Mouse (Mus musculus): ENCODE data around the gene Hebp2. TPM values are rescaled to one million over a fixed set of nuclear protein-coding genes. Genes with fewer than 3 reads are reported as not detected.
"Not testable (repeated sequence)": the region's sequence is repeated elsewhere in the genome, so short reads cannot be mapped to it uniquely, and the experiment has no call there.

Gene Hebp2
- under 1 TPM; 0.27 to 0.44 (median 0.34) TPM for total RNA-seq (2022)

DNA sequence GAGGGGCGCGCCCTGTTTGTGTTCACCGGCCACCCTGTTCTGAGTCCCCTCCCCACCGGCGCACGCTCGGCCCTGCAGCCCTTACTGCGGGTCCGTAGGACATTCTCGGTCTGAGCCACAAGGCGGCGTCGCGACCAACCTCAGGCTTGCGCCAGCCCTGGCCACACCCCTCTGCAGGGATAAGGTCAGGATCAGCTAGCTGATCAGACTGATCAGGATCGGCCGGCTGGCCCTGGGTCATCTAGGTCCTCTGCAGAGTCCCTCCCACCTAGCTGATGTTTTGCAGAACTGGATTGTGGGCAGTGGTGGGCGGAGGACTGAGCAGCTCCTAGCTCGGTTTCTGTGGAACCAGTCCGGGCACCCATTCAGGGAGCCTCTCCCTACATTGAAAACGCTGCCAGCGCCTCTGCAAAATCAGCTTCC is at the start of gene Hebp2:
TSS of gene Hebp2 (minus strand) at position 264 of the 423 bp plus-strand sequence.
- DNase-seq (ENCODE audit: low spot score in 2 of 2): peak in 1 of 2 experiments; percentile 33

DNA sequence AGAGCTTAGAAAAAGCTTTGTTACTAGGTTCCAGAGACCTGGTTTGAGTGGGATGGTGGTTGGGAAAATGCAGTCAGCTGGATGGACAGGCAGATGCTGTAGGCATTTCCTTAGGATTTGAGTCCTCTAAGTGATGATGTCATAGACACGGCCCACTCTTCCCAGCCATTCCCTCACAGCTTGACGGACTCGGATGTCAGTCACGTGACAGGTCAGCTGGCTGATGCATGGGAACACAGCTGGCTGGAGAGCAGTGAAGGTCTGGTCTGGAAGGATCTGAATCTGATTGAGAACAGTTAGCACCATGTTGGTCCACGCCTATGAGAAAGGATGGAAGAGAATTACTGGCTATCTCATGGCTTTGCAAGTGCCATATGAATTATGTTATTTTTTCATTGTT is 43.6 kb upstream of the Hebp2 start:
- DNase-seq (ENCODE audit: low spot score in 2 of 2): no peak

DNA sequence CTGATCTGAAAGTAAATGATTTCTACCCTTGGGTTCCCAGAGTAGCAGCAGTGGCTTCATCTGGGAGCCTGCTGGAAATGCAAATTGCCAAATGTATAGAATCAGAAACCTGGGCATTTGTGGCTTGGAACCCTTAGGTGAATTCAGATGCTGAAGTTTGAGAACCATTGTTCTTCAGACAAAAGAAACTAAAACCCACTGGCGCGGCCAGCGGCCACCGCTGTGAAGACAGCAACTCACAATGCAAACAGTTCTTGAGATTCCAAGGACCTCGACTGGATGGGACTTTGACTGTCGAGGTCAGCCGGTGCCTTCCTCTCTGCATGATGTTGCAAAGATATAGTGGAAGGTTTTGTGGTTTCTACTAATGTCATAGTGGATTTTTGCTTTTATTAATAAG is 38.3 kb upstream of the Hebp2 start:
- DNase-seq (ENCODE audit: low spot score in 2 of 2): no peak

DNA sequence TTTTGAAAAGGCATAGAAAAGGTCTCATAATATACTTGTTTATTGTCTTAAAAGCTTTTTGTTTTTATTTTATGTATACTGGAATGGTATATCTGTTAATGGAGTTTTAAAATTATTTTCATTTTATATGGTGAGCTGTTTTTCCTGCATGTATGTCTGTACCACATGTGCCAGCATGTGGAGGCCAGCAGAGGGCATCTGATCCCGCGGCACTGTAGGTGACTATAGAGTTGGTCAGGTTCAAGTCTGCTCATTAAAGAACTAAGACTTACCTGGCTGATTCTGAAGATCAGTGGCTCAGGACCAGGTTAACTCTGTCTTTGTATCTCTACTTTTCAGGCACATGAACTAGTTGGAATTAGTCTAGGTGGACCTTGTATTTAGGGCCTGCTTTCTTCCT is 26.7 kb upstream of the Hebp2 start:
- DNase-seq (ENCODE audit: low spot score in 2 of 2): no peak

DNA sequence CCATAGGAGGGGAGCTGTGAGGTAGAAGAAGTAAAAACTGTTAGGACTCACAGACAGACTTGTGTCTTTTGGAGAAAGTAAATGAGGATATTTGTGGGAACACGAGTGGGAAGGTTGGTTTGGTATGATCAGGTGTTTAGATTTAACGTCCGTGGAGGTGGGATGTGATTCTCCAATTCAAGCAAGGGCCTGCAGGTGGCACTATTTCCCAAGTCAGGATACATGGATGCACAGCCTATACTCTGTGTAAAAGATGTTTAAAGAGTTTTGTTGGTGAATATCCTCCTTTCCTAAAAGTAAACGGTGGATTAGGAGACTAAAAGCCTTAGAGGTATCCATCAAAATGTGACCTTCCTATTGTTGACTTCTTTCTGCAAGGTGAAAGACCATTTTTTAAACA is 17.1 kb upstream of the Hebp2 start:
- no peak for DNase-seq (ENCODE audit: low spot score in 2 of 2)

DNA sequence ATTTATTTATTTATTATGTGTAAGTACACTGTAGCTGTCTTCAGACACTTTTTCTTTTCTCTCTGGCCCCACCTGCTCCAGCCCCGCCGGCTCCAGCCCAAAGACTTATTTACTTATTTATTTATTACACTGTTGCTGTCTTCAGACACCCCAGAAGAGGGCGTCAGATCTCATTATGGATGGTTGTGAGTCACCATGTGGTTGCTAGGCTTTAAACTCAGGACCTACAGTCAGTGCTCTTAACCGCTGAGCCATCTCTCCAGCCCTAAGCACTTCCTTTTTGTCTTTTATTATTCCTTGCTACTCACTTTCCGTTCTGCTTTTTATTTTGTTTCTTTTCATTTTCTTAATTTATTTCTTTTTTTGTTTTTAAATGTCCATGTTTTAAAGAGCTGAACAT is 15.6 kb upstream of the Hebp2 start:
- DNase-seq (ENCODE audit: low spot score in 2 of 2): no peak

DNA sequence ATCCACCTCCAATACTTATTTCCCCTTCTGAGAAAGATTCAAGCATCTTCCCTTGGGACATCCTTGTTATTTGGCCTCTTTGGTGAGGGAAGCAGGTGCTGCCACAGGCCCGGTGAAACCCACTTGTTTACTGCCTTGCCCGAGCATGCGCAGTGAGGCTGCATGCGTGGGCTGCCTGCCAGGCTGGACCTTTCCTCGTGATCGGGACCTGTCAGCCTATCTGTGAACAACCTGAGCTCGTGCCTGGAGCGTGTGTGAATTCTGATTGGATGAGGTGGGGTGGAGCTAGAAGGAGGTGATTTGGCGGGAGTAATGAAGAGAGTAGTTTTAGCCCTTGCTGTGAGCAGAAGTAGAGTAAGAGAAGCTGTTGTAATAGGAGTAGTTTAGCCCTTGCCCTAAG is 13.2 kb upstream of the Hebp2 start:
- DNase-seq (ENCODE audit: low spot score in 2 of 2): not testable (repeated sequence)

DNA sequence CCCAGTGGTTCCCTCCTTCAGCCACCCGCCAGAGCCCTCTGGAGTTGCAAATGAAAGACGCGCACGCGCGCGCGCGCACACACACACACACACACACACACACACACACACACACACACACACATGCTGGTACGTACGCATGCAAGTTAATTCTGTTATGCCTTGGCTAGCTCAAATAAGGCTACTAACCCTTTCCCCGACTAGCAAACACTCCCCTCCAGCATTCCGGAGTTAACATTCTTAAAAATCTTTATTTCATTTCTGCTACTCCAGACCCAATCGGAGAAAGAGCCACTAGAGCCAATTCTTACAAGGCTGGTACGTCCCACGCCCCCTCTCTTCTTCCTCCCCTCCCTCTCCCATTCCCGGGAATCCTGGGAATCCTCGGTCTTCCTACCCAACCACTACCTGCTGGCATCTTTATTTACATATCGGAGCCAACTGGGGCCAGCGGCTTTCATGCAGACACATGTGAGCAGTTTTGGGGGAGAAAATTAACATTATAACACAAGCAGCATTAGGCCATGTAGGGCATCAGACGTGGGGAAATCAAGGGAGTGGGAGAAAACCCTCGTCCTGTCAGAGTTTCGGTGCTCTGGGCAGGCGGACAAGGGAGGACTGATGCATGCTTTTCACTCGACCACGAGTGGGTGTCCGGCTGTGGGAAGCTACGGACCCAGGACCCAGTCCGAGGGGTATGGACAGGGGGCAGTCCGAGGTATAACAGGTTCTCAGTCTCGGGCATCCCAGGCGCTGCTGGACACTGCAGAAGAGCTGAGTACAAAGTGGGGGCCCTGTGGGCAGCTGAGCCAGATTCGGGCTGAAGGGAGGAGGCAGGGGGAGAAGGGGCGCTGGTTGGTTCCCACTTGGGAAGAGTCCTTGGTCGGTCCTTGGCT is 3.7 kb upstream of the Hebp2 start:
- DNase-seq (ENCODE audit: low spot score in 2 of 2): no peak

DNA sequence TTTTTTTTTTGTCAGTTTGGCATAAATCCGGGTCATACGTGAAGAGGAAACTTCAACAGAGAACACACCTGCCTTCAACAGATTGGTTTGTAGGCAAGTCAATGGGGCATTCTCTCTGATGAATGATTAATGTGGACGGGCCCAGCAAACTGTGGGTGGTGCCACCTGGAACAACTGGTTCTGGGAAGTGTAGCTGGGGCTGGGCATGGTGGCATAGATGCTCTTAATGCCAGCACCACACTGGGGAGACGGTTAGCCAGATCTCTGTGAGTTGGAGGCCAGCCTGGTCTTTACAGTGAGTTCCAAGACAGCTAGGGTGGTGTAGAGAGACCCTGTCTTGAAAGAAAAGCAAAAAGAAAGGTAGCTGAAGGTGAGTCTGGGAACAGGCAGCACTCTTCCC is 1.5 kb upstream of the Hebp2 start:
- no peak for DNase-seq (ENCODE audit: low spot score in 2 of 2)

DNA sequence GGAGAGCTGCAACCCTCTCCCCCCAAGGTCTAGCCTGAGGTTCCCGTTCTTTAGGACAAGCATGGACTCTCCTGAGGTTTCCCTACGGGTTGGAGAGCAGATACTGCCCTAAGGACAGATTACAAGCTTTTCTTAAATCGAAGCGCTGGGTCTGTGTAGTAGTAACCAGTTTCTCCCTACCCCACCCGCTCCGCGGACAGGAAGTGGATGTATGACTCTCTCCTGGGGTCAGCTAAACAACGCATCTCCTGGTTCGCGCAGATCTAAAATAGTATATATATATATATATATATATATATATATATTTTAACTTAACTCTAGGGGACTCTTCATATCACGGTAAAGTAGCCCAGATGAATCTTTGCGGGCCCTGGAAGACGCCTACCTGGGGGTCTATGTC is 567 bp downstream of the Hebp2 start:
- no peak for DNase-seq (ENCODE audit: low spot score in 2 of 2)

DNA sequence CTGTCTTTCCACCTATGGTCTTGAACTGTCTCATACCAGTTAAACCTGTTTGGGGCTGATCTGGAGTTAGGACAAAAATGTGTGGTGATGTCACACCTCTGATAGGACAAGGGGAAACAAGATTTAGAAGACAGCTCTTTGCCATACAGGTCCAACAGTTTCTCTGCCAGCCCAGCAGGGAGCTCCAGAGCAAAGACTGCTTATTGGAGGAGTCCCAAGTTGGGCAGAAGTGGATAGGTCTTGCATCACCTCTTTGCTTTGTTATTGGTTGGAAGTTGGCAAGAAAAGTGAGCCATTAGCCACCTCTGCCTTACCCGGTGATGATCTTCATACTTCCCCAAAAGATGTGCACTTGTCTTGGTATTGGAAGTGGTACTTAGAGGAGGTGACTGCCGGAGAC is 9.0 kb downstream of the Hebp2 start:
- no peak for DNase-seq (ENCODE audit: low spot score in 2 of 2)

DNA sequence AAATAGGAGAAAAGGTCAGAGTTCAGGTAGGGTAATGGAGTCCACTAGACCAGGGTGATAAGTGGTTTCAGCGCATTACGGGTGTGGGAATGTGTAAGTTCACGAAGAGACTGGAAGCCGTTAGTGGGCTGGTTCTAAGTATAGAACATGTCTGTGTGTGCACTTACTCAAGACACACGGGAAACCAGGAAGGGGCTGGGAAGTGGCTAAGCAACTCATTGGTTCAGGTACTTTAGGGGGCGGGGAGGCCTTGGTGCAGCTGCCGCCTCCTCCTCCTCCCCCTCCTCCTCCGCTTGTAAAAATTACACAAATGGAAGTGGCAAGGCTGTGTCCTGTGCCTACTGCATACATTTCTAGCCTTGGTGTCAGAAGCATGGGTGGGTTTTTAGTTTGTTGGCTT is 13.6 kb downstream of the Hebp2 start:
- DNase-seq (ENCODE audit: low spot score in 2 of 2): no peak

DNA sequence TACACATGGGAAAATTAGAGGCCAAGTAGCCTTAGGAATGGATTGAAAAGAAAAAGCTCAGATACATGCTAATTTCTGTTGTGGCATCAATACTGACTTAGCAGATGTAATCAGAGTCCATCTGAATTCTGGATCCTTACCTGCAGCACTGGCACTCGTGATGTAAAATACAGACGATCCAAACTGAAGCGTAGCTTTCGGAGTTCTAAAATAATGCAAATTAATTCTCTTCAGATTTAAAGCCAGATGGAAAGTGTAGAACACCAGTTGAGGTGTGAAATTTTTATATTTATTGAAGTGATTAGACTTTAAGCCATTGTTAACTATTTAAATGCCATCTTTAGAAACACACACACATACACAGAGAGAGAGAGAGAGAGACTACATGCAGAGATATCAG is 15.7 kb downstream of the Hebp2 start:
- no peak for DNase-seq (ENCODE audit: low spot score in 2 of 2)

DNA sequence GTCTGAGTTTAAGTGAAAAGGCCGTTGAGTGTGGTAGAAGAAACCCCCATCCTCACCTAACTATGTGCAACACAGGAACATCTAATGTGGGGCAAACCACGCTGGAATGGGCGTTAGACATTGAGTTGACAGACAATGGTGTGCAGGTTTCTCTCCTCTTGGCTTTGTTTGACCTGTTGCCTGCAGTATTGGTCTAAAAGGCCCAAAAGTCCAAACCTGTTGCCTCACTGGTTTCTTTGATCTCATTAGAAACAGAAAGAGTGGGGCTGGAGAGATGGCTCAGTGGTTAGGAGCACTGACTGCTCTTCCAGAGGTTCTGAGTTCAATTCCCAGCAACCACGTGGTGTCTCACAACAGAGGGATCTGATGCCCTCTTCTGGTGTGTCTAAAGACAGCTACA is 16.7 kb downstream of the Hebp2 start:
- DNase-seq (ENCODE audit: low spot score in 2 of 2): no peak

DNA sequence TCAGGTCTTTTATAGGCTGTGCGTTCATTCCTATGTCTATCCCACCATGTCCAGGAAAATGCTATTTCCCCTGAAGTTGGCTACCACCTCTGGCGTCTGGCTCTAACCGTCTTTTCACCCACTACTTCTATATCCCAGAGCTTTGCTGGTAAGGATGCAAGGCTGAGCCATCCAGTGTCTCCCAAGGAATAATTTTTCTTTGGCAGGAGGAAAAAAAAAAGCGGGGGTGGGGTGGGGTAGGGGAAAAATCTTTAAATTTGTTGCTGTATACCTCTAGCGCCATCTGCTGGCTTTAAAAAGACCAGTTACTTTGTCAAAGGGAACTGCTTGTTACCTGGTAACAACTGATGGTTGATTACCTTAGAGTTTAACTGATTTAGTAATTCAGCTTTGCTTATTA is 17.4 kb downstream of the Hebp2 start:
- DNase-seq (ENCODE audit: low spot score in 2 of 2): no peak

DNA sequence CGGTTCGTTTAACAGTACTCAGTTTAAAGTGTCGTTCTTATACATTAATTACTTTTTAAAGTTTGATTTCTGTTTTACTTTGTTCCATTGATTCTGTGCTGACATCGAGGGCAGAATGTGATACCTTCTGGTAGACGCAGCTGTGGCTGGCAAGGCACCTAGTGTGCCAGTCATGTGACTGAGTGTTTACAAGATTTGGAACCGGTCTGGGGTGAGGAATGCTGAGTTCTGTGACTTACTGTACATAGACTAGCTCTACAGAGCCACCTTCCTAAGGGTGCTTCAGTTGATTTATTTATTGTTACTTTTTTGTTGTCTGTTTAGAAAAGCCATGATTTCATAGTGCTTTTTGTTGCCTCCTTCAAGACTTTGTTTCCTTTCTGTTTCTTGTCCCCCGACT is 18.1 kb downstream of the Hebp2 start:
- no peak for DNase-seq (ENCODE audit: low spot score in 2 of 2)

DNA sequence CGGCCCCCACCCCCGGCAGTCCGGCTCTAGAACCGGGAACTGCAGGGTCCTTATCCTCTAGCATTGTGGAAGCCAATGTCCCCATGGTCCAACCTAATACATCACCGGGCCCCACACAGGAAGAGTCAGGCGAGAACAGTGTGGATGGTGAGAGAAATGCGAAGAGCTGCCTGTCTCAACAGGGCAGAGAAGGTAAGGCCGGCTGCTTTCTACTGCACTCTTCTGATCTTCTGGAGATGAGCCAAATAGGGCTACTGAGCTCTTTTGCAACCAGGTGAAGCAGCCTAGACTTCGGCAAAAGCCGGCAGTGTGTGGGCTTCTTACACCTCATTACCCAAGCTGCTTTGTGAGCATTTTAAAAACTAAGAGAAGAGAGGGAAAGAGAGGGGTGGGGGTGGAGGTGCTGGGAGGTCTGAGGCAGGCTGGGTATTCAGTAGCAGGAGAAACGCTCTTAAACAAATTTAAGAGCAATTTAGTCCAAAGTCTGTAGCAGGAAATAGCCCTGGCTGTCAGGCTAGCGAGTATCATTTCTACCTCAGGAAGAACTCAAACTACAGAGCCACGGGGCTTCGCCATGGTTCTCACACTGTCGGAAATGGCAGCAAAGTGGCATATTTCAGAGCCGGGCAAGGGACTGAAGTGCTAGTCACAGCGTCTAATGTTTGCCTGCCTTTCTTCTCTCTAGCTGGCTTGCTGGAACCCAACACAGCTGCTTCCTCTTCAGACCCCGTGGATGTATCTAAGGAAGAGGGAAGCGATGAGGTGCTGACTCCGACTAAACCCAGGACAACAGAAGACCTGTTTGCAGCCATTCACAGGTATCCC is 18.8 kb downstream of the Hebp2 start:
- no peak for DNase-seq (ENCODE audit: low spot score in 2 of 2)

DNA sequence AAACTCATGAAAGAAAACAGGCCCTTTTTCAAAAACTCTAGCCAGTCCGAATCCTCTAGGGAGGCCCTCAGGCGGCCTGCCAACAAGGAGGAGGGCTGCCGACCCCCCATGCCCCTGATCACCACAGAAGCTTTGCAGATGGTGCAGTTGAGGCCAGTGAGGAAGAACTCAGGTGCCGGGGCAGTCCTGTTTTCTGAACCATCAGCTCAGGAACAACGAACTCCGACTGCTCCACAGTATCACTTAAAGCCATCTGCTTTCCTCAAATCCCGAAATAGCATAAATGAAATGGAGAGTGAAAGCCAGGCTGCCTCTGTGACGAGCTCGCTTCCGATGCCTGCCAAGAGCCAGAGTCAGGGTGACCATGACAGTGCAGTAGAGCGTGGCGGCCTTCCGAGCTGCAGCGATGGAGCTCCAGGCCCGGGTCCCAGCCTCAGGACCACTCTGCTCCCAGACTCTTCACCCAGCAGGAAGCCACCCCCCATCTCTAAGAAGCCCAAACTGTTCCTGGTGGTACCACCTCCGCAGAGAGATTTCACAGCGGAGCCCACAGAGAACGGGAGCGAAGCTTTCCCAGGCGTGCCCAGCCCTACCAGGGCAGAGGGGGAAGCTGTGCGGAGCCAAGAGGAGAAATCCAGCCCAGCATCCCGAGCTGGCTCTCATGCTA is 19.6 kb downstream of the Hebp2 start:
- peak; percentile 41 to 54 for DNase-seq (ENCODE audit: low spot score in 2 of 2)

DNA sequence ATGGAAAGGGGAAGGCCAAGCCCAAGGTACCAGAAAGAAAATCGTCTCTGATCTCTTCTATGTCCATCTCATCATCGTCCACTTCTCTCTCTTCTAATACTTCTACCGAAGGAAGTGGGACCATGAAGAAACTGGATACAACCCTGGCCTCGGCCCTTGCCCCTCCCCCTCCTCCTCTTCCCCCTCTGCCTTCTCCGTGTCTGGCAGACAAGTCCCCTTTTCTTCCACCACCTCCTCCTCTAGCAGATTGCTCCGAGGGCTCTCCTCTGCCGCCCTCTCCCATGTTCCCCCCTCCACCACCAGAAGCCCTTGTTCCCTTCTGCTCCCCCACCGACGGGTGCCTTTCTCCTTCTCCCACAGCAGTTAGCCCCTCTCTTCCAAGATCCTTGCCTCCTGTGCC is 20.1 kb downstream of the Hebp2 start:
- no peak for DNase-seq (ENCODE audit: low spot score in 2 of 2)

DNA sequence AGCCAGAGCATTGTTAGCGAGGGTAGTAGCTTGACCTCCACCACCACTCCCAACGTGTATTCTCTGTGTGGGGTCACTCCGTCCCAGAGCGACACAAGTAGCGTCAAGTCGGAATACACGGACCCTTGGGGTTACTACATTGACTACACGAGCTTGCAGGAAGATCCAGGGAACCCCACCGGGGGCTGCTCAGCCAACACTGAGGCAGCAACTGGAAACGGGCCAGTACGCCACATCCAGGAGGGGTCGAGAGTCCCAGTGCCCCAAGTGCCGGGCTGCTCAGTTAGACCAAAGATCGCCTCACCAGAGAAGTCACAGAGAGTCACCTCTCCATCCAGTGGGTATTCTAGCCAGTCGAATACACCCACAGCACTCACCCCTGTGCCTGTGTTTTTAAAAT is 20.6 kb downstream of the Hebp2 start:
- no peak for DNase-seq (ENCODE audit: low spot score in 2 of 2)

DNA sequence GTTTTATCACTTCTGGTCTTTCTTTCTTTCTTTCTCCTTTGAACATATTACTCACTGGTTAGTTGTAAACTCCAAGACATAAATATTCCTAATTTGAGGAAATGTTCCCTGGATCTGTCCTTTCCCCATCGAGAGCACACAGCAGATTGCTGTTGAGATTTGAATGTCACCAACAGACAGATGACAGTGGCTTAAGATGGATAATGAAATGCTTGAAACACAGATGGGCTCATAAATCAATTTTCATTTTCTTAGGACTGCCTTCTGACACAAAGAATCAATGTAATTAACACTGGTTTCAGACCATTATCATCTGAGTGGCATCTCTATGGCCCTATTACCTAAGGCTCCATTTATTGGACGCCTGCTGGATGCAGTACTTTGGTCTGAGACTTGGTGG is 23.3 kb downstream of the Hebp2 start:
- no peak for DNase-seq (ENCODE audit: low spot score in 2 of 2)

DNA sequence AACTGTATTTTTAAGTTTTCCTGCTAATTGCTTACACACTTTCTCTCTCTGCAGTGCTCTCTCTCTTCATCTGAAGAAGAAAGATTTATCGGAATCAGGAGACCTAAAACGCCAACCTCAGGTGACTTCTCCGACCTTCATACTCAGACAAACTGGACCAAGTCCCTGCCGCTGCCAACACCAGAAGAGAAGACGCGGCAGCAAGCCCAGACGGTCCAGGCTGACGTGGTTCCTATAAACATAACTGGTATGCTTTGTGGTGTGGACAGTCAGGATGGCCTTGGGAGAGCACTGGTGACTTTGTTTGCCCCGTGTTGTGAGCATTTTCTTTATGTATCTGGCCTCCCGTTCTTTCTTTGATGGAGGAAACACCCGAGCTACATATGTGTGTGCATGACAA is 34.4 kb downstream of the Hebp2 start:
- peak in 1 of 2 experiments; percentile 31 for DNase-seq (ENCODE audit: low spot score in 2 of 2)
